Mouse (Mus musculus) ZHBTc4 (cell line): ENCODE results near the gene Sdr42e1.

ENCODE experiments used
- DNase-seq: peaks from one replicate; pipeline ENCODE4 v3.0.0-alpha.2; 2011; ENCODE audit warnings: low read depth, low spot score

Sdr42e1 gene

GRCm38 (mm10) chr8:117660358-117661031 lies 13.0 kb downstream of the Sdr42e1 start:
- DNase-seq, result no peak

DNA sequence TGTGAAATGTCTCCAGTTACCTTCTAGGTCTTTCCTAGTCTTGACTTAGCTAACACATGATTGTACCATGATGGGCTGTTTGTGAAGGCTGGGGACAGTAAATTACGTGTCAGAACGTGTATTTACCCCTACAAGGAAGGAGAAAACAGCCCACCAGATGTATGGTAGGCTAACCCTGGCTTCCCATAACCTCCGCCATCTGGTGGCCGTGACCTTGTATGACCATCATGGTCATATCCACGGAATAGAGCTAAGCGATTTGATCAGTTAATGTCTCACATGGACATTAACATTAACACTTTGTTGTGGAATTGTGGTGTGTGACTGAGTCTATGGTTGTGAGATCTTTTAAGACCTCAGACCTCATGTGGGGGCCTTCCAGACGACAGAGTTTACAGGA lies 14.5 kb downstream of the Sdr42e1 start:
- no peak for DNase-seq

- no peak for DNase-seq
These were observed 21.2 kb downstream of the Sdr42e1 start for GRCm38 (mm10) chr8:117652318-117652717.

DNA sequence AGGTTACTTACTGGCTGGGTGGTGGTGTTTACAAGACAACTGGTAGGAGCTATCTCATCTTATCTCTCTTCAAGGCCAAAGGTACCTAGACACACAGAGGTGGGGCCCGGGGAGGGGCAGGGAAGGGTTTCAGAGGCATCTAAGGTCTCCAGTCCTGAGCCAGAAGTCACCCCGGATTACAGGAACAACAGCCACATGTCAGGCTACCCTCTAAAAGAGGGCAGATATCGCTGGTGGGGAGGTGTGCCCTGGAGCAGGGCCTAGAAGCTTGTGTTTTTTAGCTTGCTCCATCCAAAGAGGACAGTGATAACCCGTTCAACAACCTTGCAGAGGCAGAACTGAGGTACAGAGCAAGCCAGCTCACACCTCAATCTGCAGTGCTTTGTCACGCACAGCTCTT lies 27.0 kb downstream of the Sdr42e1 start:
- no peak for DNase-seq

DNA sequence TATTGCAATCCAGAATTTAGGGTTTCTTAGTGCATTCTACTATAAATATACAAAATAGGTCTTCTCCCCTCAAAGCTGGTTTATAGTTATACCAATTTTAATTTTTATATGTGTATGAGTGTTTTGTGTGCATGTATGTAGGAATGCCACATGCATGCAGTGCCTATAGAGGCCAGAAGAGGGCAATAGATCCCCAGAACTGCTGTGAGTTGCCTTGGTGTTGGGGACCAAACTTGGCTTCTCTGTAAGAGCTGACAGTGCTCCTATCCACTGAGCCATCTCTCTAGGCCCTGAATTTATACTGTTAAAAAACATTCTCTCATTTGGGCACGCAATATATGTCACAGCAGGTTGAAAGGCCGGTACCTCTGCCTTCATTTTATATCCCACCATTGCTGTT lies 27.5 kb downstream of the Sdr42e1 start:
- peak; percentile 65 for DNase-seq

GRCm38 (mm10) chr8:117645486-117645885 lies 28.0 kb downstream of the Sdr42e1 start:
- no peak for DNase-seq

GRCm38 (mm10) chr8:117639631-117640030 lies 33.9 kb downstream of the Sdr42e1 start:
- peak; percentile 44 for DNase-seq

GRCm38 (mm10) chr8:117637462-117637861 lies 36.0 kb downstream of the Sdr42e1 start:
- DNase-seq, result peak; percentile 61

DNA sequence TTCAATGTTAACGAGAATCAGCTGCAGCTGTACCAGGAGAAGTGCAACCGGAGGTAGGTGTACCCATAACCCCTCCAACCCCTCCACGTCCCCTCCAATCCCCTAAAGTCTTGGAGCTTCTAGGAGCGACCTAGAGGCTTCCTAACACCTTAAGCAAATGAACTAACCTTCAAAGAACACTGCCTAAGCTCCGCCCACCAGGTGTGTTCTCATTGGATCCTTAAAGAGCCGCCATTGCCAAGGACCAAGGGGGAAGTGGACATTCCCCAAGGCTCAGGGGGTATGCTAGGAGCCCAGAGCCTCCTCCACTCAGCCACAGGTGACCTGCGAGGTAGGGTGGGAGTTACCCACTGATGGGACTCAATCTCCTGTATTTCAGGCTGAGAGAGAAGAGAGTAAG lies 39.1 kb downstream of the Sdr42e1 start:
- DNase-seq, result peak; percentile 64

DNA sequence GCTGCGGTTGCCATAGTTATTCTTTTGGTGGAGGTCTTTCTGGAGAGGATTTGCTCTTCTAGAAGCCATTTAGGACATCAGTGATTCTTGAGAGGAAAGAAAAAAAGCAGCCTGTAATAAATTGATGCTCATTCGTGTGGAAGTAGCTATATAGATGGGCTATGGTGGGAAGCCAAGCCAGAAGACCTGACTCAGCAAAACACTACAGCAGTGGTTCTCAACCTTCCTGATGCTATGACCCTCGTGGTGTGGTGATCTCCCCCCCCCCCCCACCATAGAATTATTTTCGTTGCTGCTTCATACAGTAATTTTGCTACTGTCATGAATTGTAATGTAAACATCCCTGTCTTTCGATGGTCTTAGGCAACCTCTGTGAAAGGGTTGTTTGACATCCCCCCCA lies 41.0 kb downstream of the Sdr42e1 start:
- DNase-seq, result no peak

DNA sequence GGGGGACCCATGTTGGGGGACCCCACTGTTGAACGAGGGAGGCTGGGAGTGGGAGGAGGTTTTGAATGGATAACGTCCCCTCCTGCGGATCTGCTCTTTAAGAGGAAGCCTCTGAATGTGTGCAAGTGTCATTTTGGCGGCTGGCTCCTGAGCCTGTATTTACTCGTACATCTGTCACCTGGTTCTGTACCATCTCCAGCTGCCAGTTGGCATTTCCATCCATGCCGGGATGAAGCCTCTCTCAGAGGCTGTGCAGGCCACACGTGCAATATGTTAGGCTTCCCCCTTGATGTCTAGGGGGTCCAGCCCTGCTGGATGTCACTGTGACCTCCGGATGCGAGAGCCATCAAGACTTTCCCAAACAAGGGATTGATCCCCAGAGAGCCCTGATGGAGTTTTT lies 46.4 kb downstream of the Sdr42e1 start:
- DNase-seq, result no peak

- DNase-seq, result peak; percentile 82
These were observed 47.2 kb downstream of the Sdr42e1 start for GRCm38 (mm10) chr8:117626040-117626838.

DNA sequence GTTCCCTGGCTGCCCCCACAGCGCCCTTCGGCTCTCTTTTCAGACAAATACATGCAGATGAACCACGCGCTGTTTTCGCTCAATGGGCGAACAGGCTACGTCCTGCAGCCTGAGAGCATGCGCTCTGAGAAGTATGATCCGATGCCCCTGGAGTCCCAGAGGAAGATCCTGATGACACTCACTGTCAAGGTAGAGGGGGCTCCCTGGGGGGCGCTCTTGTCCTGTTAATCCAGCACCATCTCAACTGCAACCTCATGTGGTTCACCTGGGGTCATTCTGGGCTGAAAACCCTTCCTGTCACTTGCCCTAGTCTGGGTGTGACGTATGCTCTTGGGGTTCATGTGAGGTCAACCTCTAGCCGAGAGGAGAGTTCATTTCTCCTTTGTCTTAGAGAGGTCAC lies 60.6 kb downstream of the Sdr42e1 start:
- DNase-seq, result peak; percentile 56
